Mouse (Mus musculus): Measurements from ENCODE around the gene Iqcd. TPM values are rescaled to one million over a fixed set of nuclear protein-coding genes. Genes with fewer than 3 reads are reported as not detected.

Iqcd gene
- polyA plus RNA-seq, 1 experiment from 2014 or later: 1.0 TPM

- no peaks in the 10 kb centered on the region for H3K9me3 ChIP-seq (ENCODE audit: control insufficient read depth, low read length)
- ATAC-seq: peak; percentile 86
- WGBS: under 1% methylated on average over 8 of the region's 8 CpGs
- no peak overlapping the region for H3K27ac ChIP-seq (ENCODE audit: low read length)
- peak overlapping the region; percentile 68 for H3K4me2 ChIP-seq (ENCODE audit: low read length)
- H3K4me1 ChIP-seq (replicated peaks; ENCODE audit: control insufficient read depth, insufficient read depth, low read length): peaks cover 7% of the 10 kb centered on the region
- H3K9ac ChIP-seq (replicated peaks; ENCODE audit: low read depth, low read length): no peak overlapping the region; the same call in 1 of the 2 replicates
- peak overlapping the region; percentile 43 for H3K4me3 ChIP-seq (replicated peaks; ENCODE audit: low read length)
- H3K27me3 ChIP-seq (replicated peaks; ENCODE audit: control insufficient read depth, insufficient read depth, low read length): no peaks in the 10 kb centered on the region
- no peaks in the 10 kb centered on the region for H3K36me3 ChIP-seq (ENCODE audit: control insufficient read depth, insufficient read depth)
Measured at GRCm38 (mm10) chr5:120605688-120606087, 16.9 kb downstream of the Iqcd start.

- no peak overlapping the region for H3K9ac ChIP-seq (replicated peaks; ENCODE audit: low read depth, low read length)
- H3K4me1 ChIP-seq (replicated peaks; ENCODE audit: control insufficient read depth, insufficient read depth, low read length): peaks cover 17% of the 10 kb centered on the region
- ATAC-seq: no peak
- no peaks in the 10 kb centered on the region for H3K9me3 ChIP-seq (ENCODE audit: control insufficient read depth, low read length)
- no peak overlapping the region for H3K27ac ChIP-seq (ENCODE audit: low read length)
- WGBS: 73% methylated on average over 25 of the region's 25 CpGs
- H3K4me3 ChIP-seq (replicated peaks; ENCODE audit: low read length): no peak overlapping the region
- no peaks in the 10 kb centered on the region for H3K36me3 ChIP-seq (ENCODE audit: control insufficient read depth, insufficient read depth)
- H3K4me2 ChIP-seq (ENCODE audit: low read length): no peak overlapping the region
- no peaks in the 10 kb centered on the region for H3K27me3 ChIP-seq (replicated peaks; ENCODE audit: control insufficient read depth, insufficient read depth, low read length)
Measured at GRCm38 (mm10) chr5:120606590-120607200, 17.9 kb downstream of the Iqcd start.

DNA sequence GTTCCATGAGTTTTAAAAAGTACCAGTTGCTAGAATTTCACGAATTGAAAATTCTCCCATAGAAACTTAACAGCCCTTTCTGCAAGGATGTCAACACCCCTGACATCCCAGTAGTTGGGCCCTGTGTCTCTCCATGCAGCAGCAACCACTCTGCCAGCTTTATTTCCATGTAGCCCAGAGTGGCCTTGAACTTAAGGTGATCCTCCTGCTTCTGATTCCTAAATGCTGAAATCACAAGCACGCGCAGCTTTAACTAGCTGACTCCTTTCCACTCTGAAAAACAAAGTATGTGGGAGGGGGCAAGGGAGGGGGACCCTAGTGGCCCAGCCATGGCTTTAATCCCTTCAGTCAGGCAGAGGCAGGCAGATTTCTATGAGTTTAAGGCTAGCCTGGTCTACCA lies 18.5 kb downstream of the Iqcd start:
- peaks cover 20% of the 10 kb centered on the region for H3K4me1 ChIP-seq (replicated peaks; ENCODE audit: control insufficient read depth, insufficient read depth, low read length)
- ATAC-seq: no peak
- no peak overlapping the region; the same call in 1 of the 2 replicates for H3K27ac ChIP-seq (ENCODE audit: low read length)
- no peaks in the 10 kb centered on the region for H3K27me3 ChIP-seq (replicated peaks; ENCODE audit: control insufficient read depth, insufficient read depth, low read length)
- no peaks in the 10 kb centered on the region for H3K9me3 ChIP-seq (ENCODE audit: control insufficient read depth, low read length)
- 86% methylated on average over 3 of the region's 3 CpGs for WGBS
- H3K4me3 ChIP-seq (replicated peaks; ENCODE audit: low read length): no peak overlapping the region
- no peak overlapping the region for H3K9ac ChIP-seq (replicated peaks; ENCODE audit: low read depth, low read length)
- H3K36me3 ChIP-seq (ENCODE audit: control insufficient read depth, insufficient read depth): no peaks in the 10 kb centered on the region
- H3K4me2 ChIP-seq (ENCODE audit: low read length): no peak overlapping the region

DNA sequence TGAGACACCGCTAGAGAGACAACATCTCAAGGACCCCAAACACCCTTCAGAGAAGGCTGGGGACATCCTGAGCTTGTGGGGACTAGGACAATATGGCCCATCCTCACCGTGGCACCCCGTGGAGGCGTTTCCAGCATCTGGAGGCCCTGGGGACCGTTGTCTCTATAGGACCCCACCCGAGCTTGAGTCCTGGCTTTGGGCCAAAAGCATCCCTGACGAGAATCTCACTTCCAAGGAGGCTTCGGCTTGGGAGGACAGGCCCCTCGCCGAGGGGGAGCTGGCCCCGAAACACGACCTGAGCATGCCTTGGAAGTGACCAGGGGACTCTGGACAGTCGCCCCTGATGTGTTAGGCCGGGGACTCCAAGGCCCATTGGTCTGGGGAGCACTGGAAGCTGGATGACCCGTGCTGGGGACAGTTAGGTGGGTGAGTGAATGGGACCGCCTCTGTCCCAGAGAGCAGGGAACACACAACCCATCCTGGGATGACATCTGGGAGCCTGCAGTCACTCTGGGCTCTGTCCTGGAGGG lies 20.5 kb downstream of the Iqcd start:
- Histone ChIP-seq H3K36me3 (ENCODE audit: control insufficient read depth, insufficient read depth) (no peaks in the 10 kb centered on the region), H3K4me2 (ENCODE audit: low read length) (no peak overlapping the region), H3K9me3 (ENCODE audit: control insufficient read depth, low read length) (no peaks in the 10 kb centered on the region), H3K4me1 (replicated peaks; ENCODE audit: control insufficient read depth, insufficient read depth, low read length) (peaks cover 27% of the 10 kb centered on the region), H3K4me3 (replicated peaks; ENCODE audit: low read length) (no peak overlapping the region), H3K27ac (ENCODE audit: low read length) (no peak overlapping the region), H3K27me3 (replicated peaks; ENCODE audit: control insufficient read depth, insufficient read depth, low read length) (no peaks in the 10 kb centered on the region), H3K9ac (replicated peaks; ENCODE audit: low read depth, low read length) (no peak overlapping the region)
- no peak for ATAC-seq
- WGBS: 79% methylated on average over 16 of the region's 16 CpGs

- WGBS: 94% methylated on average over 5 of the region's 5 CpGs
Measured at GRCm38 (mm10) chr5:120610906-120611305, 22.1 kb downstream of the Iqcd start.

GRCm38 (mm10) chr5:120611416-120611815 lies 22.6 kb downstream of the Iqcd start:
- Histone ChIP-seq H3K4me3 (replicated peaks; ENCODE audit: low read length) (peak overlapping the region; percentile 80), H3K27ac (ENCODE audit: low read length) (no peak overlapping the region), H3K9me3 (ENCODE audit: control insufficient read depth, low read length) (peaks cover 2% of the 10 kb centered on the region; the same call in 1 of the 2 replicates), H3K9ac (replicated peaks; ENCODE audit: low read depth, low read length) (peak overlapping the region; percentile 56), H3K27me3 (replicated peaks; ENCODE audit: control insufficient read depth, insufficient read depth, low read length) (no peaks in the 10 kb centered on the region), H3K36me3 (ENCODE audit: control insufficient read depth, insufficient read depth) (no peaks in the 10 kb centered on the region), H3K4me2 (ENCODE audit: low read length) (peak overlapping the region; percentile 74), H3K4me1 (replicated peaks; ENCODE audit: control insufficient read depth, insufficient read depth, low read length) (peaks cover 23% of the 10 kb centered on the region)
- no peak for ATAC-seq
- WGBS: 46% methylated on average over 8 of the region's 8 CpGs

More at GRCm38 (mm10) chr5:120610906-120611305, 22.1 kb downstream of the Iqcd start:
- H3K4me2 ChIP-seq (ENCODE audit: low read length): peak overlapping the region; percentile 74
- H3K9me3 ChIP-seq (ENCODE audit: control insufficient read depth, low read length): peaks cover 2% of the 10 kb centered on the region; the same call in 1 of the 2 replicates
- H3K4me1 ChIP-seq (replicated peaks; ENCODE audit: control insufficient read depth, insufficient read depth, low read length): peaks cover 23% of the 10 kb centered on the region
- no peak for ATAC-seq
- H3K9ac ChIP-seq (replicated peaks; ENCODE audit: low read depth, low read length): no peak overlapping the region
- H3K36me3 ChIP-seq (ENCODE audit: control insufficient read depth, insufficient read depth): no peaks in the 10 kb centered on the region
- H3K27ac ChIP-seq (ENCODE audit: low read length): no peak overlapping the region
- H3K27me3 ChIP-seq (replicated peaks; ENCODE audit: control insufficient read depth, insufficient read depth, low read length): no peaks in the 10 kb centered on the region
- no peak overlapping the region for H3K4me3 ChIP-seq (replicated peaks; ENCODE audit: low read length)

DNA sequence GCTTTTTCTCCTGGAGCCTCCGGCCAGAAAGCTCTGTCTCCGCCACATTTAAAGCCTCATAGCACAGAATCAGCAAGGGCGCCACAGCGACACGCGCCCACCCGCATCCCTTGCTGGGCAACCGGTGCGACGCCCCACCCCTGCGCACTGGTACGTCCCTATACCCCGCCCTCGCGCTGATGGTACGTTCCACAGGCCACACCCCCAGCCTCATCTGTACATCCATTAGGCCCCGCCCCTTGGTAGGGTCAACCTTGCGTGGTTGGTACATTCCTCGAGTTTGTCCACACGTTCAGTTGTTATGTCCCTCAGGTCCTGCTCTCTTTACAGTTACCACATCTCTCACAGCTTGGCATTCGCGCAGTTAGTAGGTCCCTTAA lies 23.6 kb downstream of the Iqcd start, which contains the start of the genes Rita1 and Ddx54:
Gene Rita1 (minus strand): TSS at position 148 of the 380 bp plus-strand sequence.
Gene Ddx54 (plus strand): TSS at position 298 of the 380 bp plus-strand sequence.
- H3K27me3 ChIP-seq (replicated peaks; ENCODE audit: control insufficient read depth, insufficient read depth, low read length): no peaks in the 10 kb centered on the region
- peaks cover 2% of the 10 kb centered on the region; the same call in 1 of the 2 replicates for H3K9me3 ChIP-seq (ENCODE audit: control insufficient read depth, low read length)
- peak; percentile 82 for ATAC-seq
- H3K36me3 ChIP-seq (ENCODE audit: control insufficient read depth, insufficient read depth): no peaks in the 10 kb centered on the region
- H3K4me3 ChIP-seq (replicated peaks; ENCODE audit: low read length): peak within 1 kb of the TSS; percentile 80
- peak within 1 kb of the TSS; percentile 67 for H3K9ac ChIP-seq (replicated peaks; ENCODE audit: low read depth, low read length)
- peaks cover 23% of the 10 kb centered on the region for H3K4me1 ChIP-seq (replicated peaks; ENCODE audit: control insufficient read depth, insufficient read depth, low read length)
- peak within 1 kb of the TSS; percentile 74 for H3K4me2 ChIP-seq (ENCODE audit: low read length)
- peak within 1 kb of the TSS; percentile 89 for H3K27ac ChIP-seq (ENCODE audit: low read length)
- 0% methylated on average over 22 of the region's 22 CpGs for WGBS

DNA sequence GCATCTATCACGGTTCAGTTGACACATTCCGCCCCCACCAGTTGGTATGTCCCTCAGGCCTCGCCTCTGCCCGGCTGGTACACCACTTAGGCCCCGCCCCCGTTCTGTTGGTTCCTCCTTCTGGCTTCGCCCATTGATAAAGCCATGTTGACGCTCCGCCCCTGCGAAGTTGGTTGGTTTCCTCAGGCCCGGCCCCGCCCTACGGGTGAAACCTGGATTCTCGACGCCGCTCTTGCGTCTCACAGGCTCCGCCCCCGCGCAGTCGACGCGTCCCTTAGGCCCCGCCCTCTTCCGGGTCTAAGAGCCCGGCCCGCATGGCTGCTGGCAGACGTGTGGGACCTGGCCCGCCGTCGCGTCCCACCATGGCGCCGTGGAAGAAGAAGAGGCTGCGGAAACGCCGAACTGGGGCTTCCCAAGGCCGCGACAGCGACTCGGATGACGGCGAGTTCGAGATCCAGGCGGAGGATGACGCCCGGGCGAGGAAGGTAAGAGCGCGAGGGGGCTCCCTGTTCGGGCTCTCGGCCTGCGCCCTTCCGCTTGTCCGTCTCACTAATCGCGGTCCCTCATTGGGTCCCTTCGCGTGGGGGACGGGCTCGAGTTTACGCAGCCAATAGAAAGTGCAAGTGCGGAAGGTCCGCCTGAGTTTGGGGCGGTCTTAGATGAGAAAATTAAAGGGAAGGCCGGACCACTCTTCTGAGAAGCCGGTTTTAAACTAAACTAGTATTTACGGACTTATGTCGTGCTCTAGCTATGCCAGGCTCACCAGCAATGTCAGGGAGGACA lies 24.2 kb downstream of the Iqcd start:
- Histone ChIP-seq H3K36me3 (ENCODE audit: control insufficient read depth, insufficient read depth) (peaks cover 4% of the 10 kb centered on the region), H3K4me2 (ENCODE audit: low read length) (peak overlapping the region; percentile 74), H3K9me3 (ENCODE audit: control insufficient read depth, low read length) (peaks cover 2% of the 10 kb centered on the region; the same call in 1 of the 2 replicates), H3K27me3 (replicated peaks; ENCODE audit: control insufficient read depth, insufficient read depth, low read length) (no peaks in the 10 kb centered on the region), H3K4me1 (replicated peaks; ENCODE audit: control insufficient read depth, insufficient read depth, low read length) (peaks cover 23% of the 10 kb centered on the region), H3K4me3 (replicated peaks; ENCODE audit: low read length) (peak overlapping the region; percentile 80), H3K27ac (ENCODE audit: low read length) (peak overlapping the region; percentile 89), H3K9ac (replicated peaks; ENCODE audit: low read depth, low read length) (peak overlapping the region; percentile 67)
- peak; percentile 92 for ATAC-seq
- under 1% methylated on average over 65 of the region's 69 CpGs for WGBS

DNA sequence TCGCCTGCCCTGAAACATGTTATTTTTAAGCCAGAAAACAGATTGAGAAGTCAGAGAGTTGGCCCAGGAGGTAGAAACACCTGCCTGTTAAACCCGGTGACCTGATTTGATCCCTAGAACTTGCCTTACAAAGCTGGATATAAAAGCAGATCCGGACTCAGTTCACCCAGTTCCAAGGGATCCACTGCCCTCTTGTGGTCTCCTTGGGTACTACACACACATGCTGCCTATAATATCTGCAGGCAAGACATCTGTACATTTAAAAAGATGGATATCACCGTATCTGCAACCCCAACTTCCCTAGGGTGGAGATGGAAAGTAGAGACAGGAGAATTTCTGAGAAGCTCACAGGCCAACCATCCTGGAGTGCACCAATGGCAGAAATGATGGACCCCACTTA lies 27.1 kb downstream of the Iqcd start:
- Histone ChIP-seq H3K27me3 (replicated peaks; ENCODE audit: control insufficient read depth, insufficient read depth, low read length) (no peaks in the 10 kb centered on the region), H3K4me2 (ENCODE audit: low read length) (no peak overlapping the region), H3K4me1 (replicated peaks; ENCODE audit: control insufficient read depth, insufficient read depth, low read length) (peaks cover 18% of the 10 kb centered on the region), H3K27ac (ENCODE audit: low read length) (no peak overlapping the region), H3K36me3 (ENCODE audit: control insufficient read depth, insufficient read depth) (peaks cover 13% of the 10 kb centered on the region), H3K9me3 (ENCODE audit: control insufficient read depth, low read length) (peaks cover 2% of the 10 kb centered on the region; the same call in 1 of the 2 replicates), H3K4me3 (replicated peaks; ENCODE audit: low read length) (no peak overlapping the region), H3K9ac (replicated peaks; ENCODE audit: low read depth, low read length) (no peak overlapping the region)
- WGBS: 96% methylated on average over 4 of the region's 4 CpGs
- ATAC-seq: no peak
